ENCODE assay signal across 10 mouse cellular contexts in genomic region chr8:115021731-115022130, GRCm38 (mm10).
"Had no signal": no experiment of that assay in that cellular context is flagged by ENCODE, and none has a peak within 500 bp of the region (broad histone marks: within the 10 kb centered on the region; RNA-seq: fewer than 3 reads in every experiment).

No protein-coding gene starts in this region.

- DNase-seq: lung, adult 18-20 months; lung, embryonic 14.5 days; lung, postnatal 14 days; lung, postnatal 36 days; right cerebral cortex, postnatal 25 days; right cerebral cortex, postnatal 4 days; spleen, adult 18-20 months; thymus, adult 18-20 months; thymus, postnatal 14 days; thymus, postnatal 36 days had no signal
